Mouse (Mus musculus) liver, postnatal 0 days (tissue): ENCODE data around the gene Btg4.

Source experiments
- CTCF ChIP-seq: sonication (generic); IDR thresholded peaks from 2 replicates; pipeline ENCODE4 v1.5.1; 2016; ENCODE audit warnings: antibody characterized with exemption, low read depth
- EP300 ChIP-seq: IDR thresholded peaks from 2 replicates; pipeline ENCODE4 v1.6.1; 2016; ENCODE audit warnings: antibody characterized with exemption, low read depth, mild to moderate bottlenecking

DNA sequence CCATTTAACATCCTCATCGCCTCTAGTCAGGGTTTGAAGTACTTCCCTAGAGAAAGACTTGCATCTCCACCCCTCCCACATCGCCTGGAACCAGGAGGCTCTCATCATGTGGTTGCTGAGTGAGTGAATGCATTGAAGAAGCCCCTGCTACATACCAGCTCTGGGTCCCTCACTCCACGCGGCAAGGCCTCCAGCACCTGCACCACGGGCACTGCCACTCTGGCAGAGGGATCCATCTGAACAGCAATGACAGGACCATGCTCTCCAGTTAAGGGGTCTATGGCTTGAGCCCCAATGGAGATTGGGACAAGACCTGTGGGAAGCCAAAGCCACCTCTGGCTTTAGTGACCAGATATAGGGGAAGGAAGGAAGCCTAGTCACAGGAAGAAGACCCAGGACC lies 86.6 kb downstream of the Btg4 start:
- no peak for TF ChIP-seq CTCF
- TF ChIP-seq EP300 = no peak
